Mouse (Mus musculus): ENCODE data around the gene Ncam1. TPM values are rescaled to one million over a fixed set of nuclear protein-coding genes. Genes with fewer than 3 reads are reported as not detected.

Gene Ncam1
- total and polyA plus RNA-seq, 3 experiments, result 0.08 TPM; not detected in 2

DNA sequence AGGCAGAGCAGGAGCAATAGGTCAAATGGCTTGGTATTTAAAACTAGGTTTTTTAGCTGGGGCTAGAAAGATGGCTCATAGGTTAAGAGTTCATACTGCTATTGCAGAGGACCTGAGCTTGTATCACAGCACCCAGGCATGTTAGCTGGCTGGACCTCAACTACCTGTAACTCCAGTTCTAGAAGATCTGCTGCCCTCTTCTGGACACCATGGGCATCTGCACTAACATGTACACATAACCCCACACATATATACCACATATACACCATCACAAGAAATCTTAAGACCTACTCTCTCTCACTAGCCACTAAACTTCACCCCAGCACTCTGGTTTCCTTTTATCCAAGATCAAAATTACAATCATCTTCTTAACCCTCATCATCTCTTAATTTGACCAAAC lies 131.7 kb downstream of the Ncam1 start:
- in situ Hi-C loops (cut with MboI; ENCODE audit: low pct_ligation_motif_present, low pct_unique_long_range_greater_than_20kb, low sequenced_read_pairs), result no loop called here

GRCm38 (mm10) chr9:49665361-49665760 lies 133.4 kb downstream of the Ncam1 start:
- dilution Hi-C loops (cut with MboI; ENCODE audit: extremely low pct_ligation_motif_present, extremely low pct_unique_long_range_greater_than_20kb, low sequenced_read_pairs) (no loop called here), in situ Hi-C loops (cut with MboI; ENCODE audit: low pct_ligation_motif_present, low pct_unique_long_range_greater_than_20kb, low sequenced_read_pairs) (no loop called here)
- Histone ChIP-seq H3K4me3 (replicated peaks in 1 of 3; ENCODE audit: low read depth in 2 of 3, low read length in 2 of 3, poor library complexity in 1 of 3) (no peak overlapping the region), H3K27ac (ENCODE audit: insufficient read depth, low read depth) (no peak overlapping the region), H3K36me3 (replicated peaks in 1 of 2; ENCODE audit: control insufficient read depth in 1 of 2, insufficient read depth in 1 of 2, low read length in 1 of 2) (no peaks in the 10 kb centered on the region), H3K9ac (ENCODE audit: insufficient read depth, low read depth) (no peak overlapping the region), H3K4me1 (ENCODE audit: control insufficient read depth in 1 of 2, insufficient read depth in 2 of 2) (no peaks in the 10 kb centered on the region), H3K9me3 (replicated peaks; ENCODE audit: low read length) (peaks cover 4% of the 10 kb centered on the region), H3K79me2 (replicated peaks; ENCODE audit: control insufficient read depth, extremely low read depth, insufficient read depth, poor library complexity, severe bottlenecking) (no peaks in the 10 kb centered on the region), H3K4me2 (ENCODE audit: insufficient read depth, low read depth, poor library complexity, severe bottlenecking) (no peak overlapping the region), H3K27me3 (replicated peaks) (no peaks in the 10 kb centered on the region)
- no peak for DNase-seq (ENCODE audit: extremely low read depth)
- no peak for TF ChIP-seq SMC3 (IDR thresholded peaks at IDR 0.05; ENCODE audit: low read depth, low read length)
- no peak for TF ChIP-seq TCF12 (IDR thresholded peaks at IDR 0.05; ENCODE audit: low read depth, low read length)
- no peak for TF ChIP-seq ELF1 (IDR thresholded peaks at IDR 0.05; ENCODE audit: low read depth, low read length)
- no peak for TF ChIP-seq USF1 (IDR thresholded peaks at IDR 0.05; ENCODE audit: low read depth, low read length)
- no peak for TF ChIP-seq GABPA (IDR thresholded peaks at IDR 0.05; ENCODE audit: insufficient replicate concordance, low read depth, low read length)
- no peak for TF ChIP-seq IRF4 (IDR thresholded peaks at IDR 0.05; ENCODE audit: low read depth, low read length)
- no peak for TF ChIP-seq MEF2A (IDR thresholded peaks at IDR 0.05; ENCODE audit: borderline replicate concordance, low read depth, low read length)
- no peak for TF ChIP-seq SIN3A (IDR thresholded peaks at IDR 0.05; ENCODE audit: low read length)
- TF ChIP-seq MAX (IDR thresholded peaks at IDR 0.05; ENCODE audit: low read length), result no peak
- no peak for TF ChIP-seq MYC (IDR thresholded peaks at IDR 0.05; ENCODE audit: low read depth, low read length)
- no peak for TF ChIP-seq ZC3H11A (IDR thresholded peaks at IDR 0.05; ENCODE audit: low read depth, low read length)
- TF ChIP-seq ZKSCAN1 (IDR thresholded peaks at IDR 0.05; ENCODE audit: borderline replicate concordance, low read depth, low read length), result no peak
- TF ChIP-seq CHD1 (IDR thresholded peaks at IDR 0.05; ENCODE audit: low read depth, low read length), result no peak
- TF ChIP-seq ZMIZ1 (IDR thresholded peaks at IDR 0.05; ENCODE audit: low read depth, low read length), result no peak
- TF ChIP-seq RAD21 (IDR thresholded peaks at IDR 0.05; ENCODE audit: low read depth, low read length), result no peak
- TF ChIP-seq E2F4 (IDR thresholded peaks at IDR 0.05; ENCODE audit: insufficient replicate concordance, low read depth, low read length), result no peak
- TF ChIP-seq KAT2A (IDR thresholded peaks at IDR 0.05; ENCODE audit: insufficient replicate concordance, low read length), result no peak
- TF ChIP-seq EP300 (IDR thresholded peaks at IDR 0.05; ENCODE audit: low read length), result no peak

More for the DNA sequence above, 131.7 kb downstream of the Ncam1 start:
- dilution Hi-C loops (cut with MboI; ENCODE audit: extremely low pct_ligation_motif_present, extremely low pct_unique_long_range_greater_than_20kb, low sequenced_read_pairs), result no loop called here
- peak; percentile 5 for DNase-seq (ENCODE audit: extremely low read depth)
- TF ChIP-seq CTCF (conservative IDR thresholded peaks at IDR 0.05 in 1 of 2, IDR thresholded peaks at IDR 0.05 in 1 of 2; ENCODE audit: low read depth in 2 of 2, low read length in 2 of 2) (peak in 1 of 2 experiments; percentile 27; a peak in 2 of 4 replicates), MXI1 (IDR thresholded peaks at IDR 0.05; ENCODE audit: low read depth, low read length) (no peak)
- Histone ChIP-seq H3K9ac (ENCODE audit: insufficient read depth, low read depth) (no peak overlapping the region), H3K4me1 (ENCODE audit: control insufficient read depth in 1 of 2, insufficient read depth in 2 of 2) (no peaks in the 10 kb centered on the region), H3K79me2 (replicated peaks; ENCODE audit: control insufficient read depth, extremely low read depth, insufficient read depth, poor library complexity, severe bottlenecking) (no peaks in the 10 kb centered on the region), H3K27ac (ENCODE audit: insufficient read depth, low read depth) (no peak overlapping the region), H3K4me2 (ENCODE audit: insufficient read depth, low read depth, poor library complexity, severe bottlenecking) (no peak overlapping the region), H3K27me3 (replicated peaks) (no peaks in the 10 kb centered on the region), H3K9me3 (replicated peaks; ENCODE audit: low read length) (peaks cover 4% of the 10 kb centered on the region), H3K36me3 (replicated peaks in 1 of 2; ENCODE audit: control insufficient read depth in 1 of 2, insufficient read depth in 1 of 2, low read length in 1 of 2) (no peaks in the 10 kb centered on the region), H3K4me3 (replicated peaks in 1 of 3; ENCODE audit: low read depth in 2 of 3, low read length in 2 of 3, poor library complexity in 1 of 3) (no peak overlapping the region)
